Mouse (Mus musculus) liver, adult 2 months (tissue): ENCODE results near the gene Ndufb4.

Experiments
- CTCF ChIP-seq: fragments of 200-500 bp; IDR thresholded peaks from 2 replicates; pipeline ENCODE4 v1.5.1; 2011; ENCODE audit warnings: low read depth, low read length, control low read depth
- POLR2A ChIP-seq: fragments of 200-500 bp; IDR thresholded peaks from 2 replicates; pipeline ENCODE4 v1.6.1; 2011; ENCODE audit warnings: low read length, control low read depth; ENCODE audit not compliant: insufficient read depth; ENCODE audit errors: extremely low read depth

DNA sequence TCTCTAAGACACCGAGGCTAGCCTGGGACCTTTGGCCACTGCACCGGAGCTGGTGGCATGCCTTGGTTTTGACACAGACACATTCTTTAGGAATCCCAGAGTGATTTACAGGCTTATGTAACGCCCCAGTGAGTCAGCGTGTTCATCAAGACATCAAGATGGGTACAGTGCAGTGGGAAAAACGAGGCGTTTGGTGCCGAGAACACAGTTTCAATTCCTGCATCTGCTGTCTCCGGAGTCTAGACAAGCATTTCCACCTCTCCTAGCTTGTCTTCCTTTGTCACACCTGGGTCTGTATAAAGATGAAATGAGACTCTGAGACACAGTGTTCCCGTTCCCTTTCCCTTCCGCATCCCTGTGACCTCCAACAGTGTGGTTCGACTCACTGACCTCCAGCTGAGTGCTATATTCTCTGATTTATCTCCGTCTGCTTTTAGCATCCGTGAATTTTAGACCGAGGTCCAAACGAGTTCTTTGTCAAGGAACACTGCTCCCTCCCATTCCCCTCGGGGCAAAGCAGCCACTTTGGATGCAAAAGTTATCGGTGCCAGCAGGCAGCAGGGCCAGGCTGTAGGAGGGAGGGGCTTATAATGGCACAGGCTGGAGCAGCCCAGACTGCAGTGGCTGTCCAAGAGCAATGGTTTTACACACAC is 21.9 kb upstream of the Ndufb4 start:
- no peak for TF ChIP-seq CTCF
- TF ChIP-seq POLR2A, result no peak
